Mouse (Mus musculus) heart, postnatal 36 days (tissue): ENCODE measurements around the gene Dock3. TPM values are rescaled to one million over a fixed set of nuclear protein-coding genes. Genes with fewer than 3 reads are reported as not detected.
A peak's percentile ranks its signal among the peaks of the same experiment; 100 is the strongest.
"Not testable (repeated sequence)": the region's sequence is repeated elsewhere in the genome, so short reads cannot be mapped to it uniquely, and the experiment has no call there.

Experiments
- DNase-seq, 2 experiments: peaks; one replicate each; pipeline ENCODE4 v3.0.0; 2021 to 2022
- intact Hi-C: fragments of 180-260 bp; cut with DNase I; formaldehyde crosslinking; loops from one replicate; pipeline ENCODE4 v1.15.1; 2025
- total RNA-seq, 2 experiments: library from RNA; stranded (reverse); gene quantifications; 2 replicates each; pipeline ENCODE4 v1.2.3; 2021

The Dock3 gene
- total RNA-seq, 2 experiments from 2014 or later = 3.9 to 5.3 TPM

- intact Hi-C loops = no loop called here
- no peak for DNase-seq
Measured at GRCm38 (mm10) chr9:107260836-107261235, 29.1 kb upstream of the Dock3 start.

GRCm38 (mm10) chr9:107260429-107260828 is 28.7 kb upstream of the Dock3 start:
- no peak for DNase-seq
- intact Hi-C loops = no loop called here

- intact Hi-C loops = no loop called here
- DNase-seq = no peak
Measured at GRCm38 (mm10) chr9:107259571-107259970, 27.9 kb upstream of the Dock3 start.

GRCm38 (mm10) chr9:107255596-107255995 is 23.9 kb upstream of the Dock3 start:
- no peak for DNase-seq
- intact Hi-C loops = loop anchor here (2.0 kb wide), 1 partner anchor 33 kb away; the partner anchor contains the start of gene Mapkapk3

- no peak for DNase-seq
- intact Hi-C loops = loop anchor here (2.0 kb wide), 1 partner anchor 34 kb away; the partner anchor contains the start of gene Mapkapk3
Measured at GRCm38 (mm10) chr9:107254925-107255324, 23.2 kb upstream of the Dock3 start.

GRCm38 (mm10) chr9:107254476-107254875 is 22.8 kb upstream of the Dock3 start:
- intact Hi-C loops = loop anchor here (2.0 kb wide), 1 partner anchor 34 kb away; the partner anchor contains the start of gene Mapkapk3
- DNase-seq = peak; percentile 53 to 60

GRCm38 (mm10) chr9:107252164-107252563 is 20.5 kb upstream of the Dock3 start:
- intact Hi-C loops = no loop called here
- DNase-seq = no peak

- DNase-seq = no peak
- intact Hi-C loops = no loop called here
Measured at GRCm38 (mm10) chr9:107250416-107251337, 19.0 kb upstream of the Dock3 start.

GRCm38 (mm10) chr9:107249154-107249553 is 17.4 kb upstream of the Dock3 start:
- DNase-seq = no peak
- intact Hi-C loops = loop anchor here (5.0 kb wide), 1 partner anchor 88 kb away; the partner anchor contains the start of gene Hemk1

GRCm38 (mm10) chr9:107246170-107246569 is 14.5 kb upstream of the Dock3 start:
- intact Hi-C loops = loop anchor here (2.0 to 5.0 kb wide), 2 partner anchors 45 to 91 kb away; partner anchors contain the start of gene Hemk1
- DNase-seq = no peak

- no peak for DNase-seq
- intact Hi-C loops = loop anchor here (5.0 kb wide), 1 partner anchor 92 kb away; the partner anchor contains the start of gene Hemk1
Measured at GRCm38 (mm10) chr9:107245311-107245710, 13.6 kb upstream of the Dock3 start.

- intact Hi-C loops = no loop called here
- DNase-seq = no peak
Measured at GRCm38 (mm10) chr9:107236151-107236550, 4.4 kb upstream of the Dock3 start.

GRCm38 (mm10) chr9:107235261-107235660 is 3.6 kb upstream of the Dock3 start:
- intact Hi-C loops = no loop called here
- no peak for DNase-seq

GRCm38 (mm10) chr9:107232140-107232539 is 431 bp upstream of the Dock3 start:
- no peak for DNase-seq
- intact Hi-C loops = loop anchor here (5.0 kb wide), 2 partner anchors 55 to 330 kb away; partner anchors contain the start of gene Mapkapk3

- intact Hi-C loops = loop anchor here (5.0 kb wide), 2 partner anchors 56 to 329 kb away; partner anchors contain the start of gene Mapkapk3
- DNase-seq = peak in 1 of 2 experiments; percentile 24
Measured at GRCm38 (mm10) chr9:107230991-107231538, 644 bp downstream of the Dock3 start.

- intact Hi-C loops = no loop called here
- no peak for DNase-seq
Measured at GRCm38 (mm10) chr9:107224597-107224996, 7.1 kb downstream of the Dock3 start.

- DNase-seq, intact Hi-C loops: not testable (repeated sequence)
Measured at GRCm38 (mm10) chr9:107174831-107175230, 56.9 kb downstream of the Dock3 start.

- no peak for DNase-seq
- intact Hi-C loops = loop anchor here (2.0 to 5.0 kb wide), 2 partner anchors 112 to 125 kb away; no protein-coding TSS in a partner anchor
Measured at GRCm38 (mm10) chr9:107165792-107166191, 65.9 kb downstream of the Dock3 start.

- intact Hi-C loops = loop anchor here (2.0 to 5.0 kb wide), 2 partner anchors 112 to 126 kb away; no protein-coding TSS in a partner anchor
- DNase-seq = no peak
Measured at GRCm38 (mm10) chr9:107164825-107165224, 66.9 kb downstream of the Dock3 start.

GRCm38 (mm10) chr9:107156388-107156787 is 75.3 kb downstream of the Dock3 start:
- DNase-seq, intact Hi-C loops: not testable (repeated sequence)

- DNase-seq = no peak
- intact Hi-C loops = no loop called here
Measured at GRCm38 (mm10) chr9:107112791-107113190, 118.9 kb downstream of the Dock3 start.
